Comparison of ENCODE assay signal across 13 mouse cellular contexts in genomic region chr5:105625504-105626150, GRCm38 (mm10).
DNase-seq lines count a peak whose midpoint lies in the region; ATAC-seq and TF ChIP-seq lines count a peak whose summit lies in the region.
"Had no signal": no experiment of that assay in that cellular context is flagged by ENCODE, and none has a peak within 500 bp of the region (broad histone marks: within the 10 kb centered on the region; RNA-seq: fewer than 3 reads in every experiment).

No protein-coding gene starts in this region.

- no peak overlapping the region for H3K9ac ChIP-seq in midbrain, embryonic 13.5 days (replicated peaks)
- no peak overlapping the region for H3K9ac ChIP-seq in stomach, postnatal 0 days (ENCODE audit: low read length)
- H3K9ac ChIP-seq: neural tube, embryonic 13.5 days had no signal

- H3K4me3 ChIP-seq in midbrain, embryonic 10.5 days = no peak overlapping the region
- H3K4me3 ChIP-seq in midbrain, embryonic 13.5 days (replicated peaks) = no peak overlapping the region
- H3K4me3 ChIP-seq in stomach, postnatal 0 days (ENCODE audit: low read depth, low read length) = no peak overlapping the region
- H3K4me3 ChIP-seq: layer of hippocampus, adult 2 months; neural tube, embryonic 13.5 days had no signal

- no peak for TF ChIP-seq CTCF in stomach, postnatal 0 days (IDR thresholded peaks at IDR 0.05; ENCODE audit: low read depth)

- no peaks in the 10 kb centered on the region for H3K27me3 ChIP-seq in midbrain, embryonic 10.5 days (ENCODE audit: low read depth, poor library complexity, severe bottlenecking)
- no peaks in the 10 kb centered on the region for H3K27me3 ChIP-seq in midbrain, embryonic 13.5 days
- H3K27me3 ChIP-seq in stomach, postnatal 0 days (ENCODE audit: control insufficient read depth, insufficient read depth, low read length) = no peaks in the 10 kb centered on the region
- H3K27me3 ChIP-seq: neural tube, embryonic 13.5 days had no signal

- H3K27ac ChIP-seq in midbrain, embryonic 10.5 days (replicated peaks) = 0 out of 2 replicates have a peak overlapping the region, but pooled peaks have one; percentile 38
- H3K27ac ChIP-seq in midbrain, embryonic 13.5 days = no peak overlapping the region
- 0 out of 2 replicates have a peak overlapping the region, but pooled peaks have one; percentile 13 for H3K27ac ChIP-seq in stomach, postnatal 0 days (replicated peaks)
- H3K27ac ChIP-seq: layer of hippocampus, adult 2 months; neural tube, embryonic 13.5 days had no signal

- DNase-seq in heart, adult 11 months = peak; percentile 95
- DNase-seq in heart, postnatal 14 days = no peak
- DNase-seq in midbrain, embryonic 10.5 days (ENCODE audit: low spot score) = no peak
- peak; percentile 63 for DNase-seq in kidney, postnatal 14 days
- DNase-seq in stomach, postnatal 0 days (ENCODE audit: low spot score) = no peak
- DNase-seq in gastrocnemius, adult 18-20 months (ENCODE audit: low spot score) = no peak
- no peak for DNase-seq in right cerebral cortex, postnatal 25 days
- DNase-seq: cerebellum, adult 9-10 months; lung, postnatal 14 days; thymus, postnatal 14 days had no signal

- no peak for ATAC-seq in midbrain, embryonic 13.5 days
- no peak for ATAC-seq in stomach, postnatal 0 days (ENCODE audit: low FRiP score, low TSS enrichment)

- H3K9me3 ChIP-seq in midbrain, embryonic 10.5 days (replicated peaks) = no peaks in the 10 kb centered on the region
- H3K9me3 ChIP-seq in midbrain, embryonic 13.5 days = no peaks in the 10 kb centered on the region
- no peaks in the 10 kb centered on the region for H3K9me3 ChIP-seq in stomach, postnatal 0 days (ENCODE audit: control insufficient read depth, low read length)
- H3K9me3 ChIP-seq: neural tube, embryonic 13.5 days had no signal

- H3K36me3 ChIP-seq in midbrain, embryonic 10.5 days = no peaks in the 10 kb centered on the region
- H3K36me3 ChIP-seq in midbrain, embryonic 13.5 days = no peaks in the 10 kb centered on the region
- no peaks in the 10 kb centered on the region for H3K36me3 ChIP-seq in stomach, postnatal 0 days (ENCODE audit: control insufficient read depth, insufficient read depth, low read length)
- H3K36me3 ChIP-seq: neural tube, embryonic 13.5 days had no signal

- peaks cover 7% of the 10 kb centered on the region; the same call in 1 of the 2 replicates for H3K4me1 ChIP-seq in midbrain, embryonic 10.5 days
- H3K4me1 ChIP-seq in midbrain, embryonic 13.5 days (replicated peaks) = no peaks in the 10 kb centered on the region; the same call in 1 of the 2 replicates
- H3K4me1 ChIP-seq in stomach, postnatal 0 days (replicated peaks; ENCODE audit: control insufficient read depth, insufficient read depth) = no peaks in the 10 kb centered on the region; the same call in 1 of the 2 replicates

- no peak overlapping the region for H3K4me2 ChIP-seq in midbrain, embryonic 13.5 days (replicated peaks)
- no peak overlapping the region for H3K4me2 ChIP-seq in stomach, postnatal 0 days (replicated peaks; ENCODE audit: low read depth)
- H3K4me2 ChIP-seq: neural tube, embryonic 13.5 days had no signal

- intact Hi-C loops in heart, postnatal 14 days (cut with DNase I) = no loop called here

- TF ChIP-seq EP300 in stomach, postnatal 0 days (optimal IDR thresholded peaks at IDR 0.05) = no peak

- WGBS in midbrain, embryonic 10.5 days = 75% methylated on average over 8 of the region's 8 CpGs
- WGBS in midbrain, embryonic 13.5 days = 67% methylated on average over 8 of the region's 8 CpGs
- 68% methylated on average over 8 of the region's 8 CpGs for WGBS in stomach, postnatal 0 days

Comparison
In these comparisons a context has a peak if more than half of its experiments do, and no peak if none do; other contexts are left out.
1. DNase-seq: peak in heart, adult 11 months (single experiment) and kidney, postnatal 14 days (single experiment); none in heart, postnatal 14 days (0 of 2), midbrain, embryonic 10.5 days (single experiment), stomach, postnatal 0 days (single experiment), gastrocnemius, adult 18-20 months (single experiment) and right cerebral cortex, postnatal 25 days (single experiment).